Mouse (Mus musculus) right cerebral cortex, postnatal 4 days (tissue): Measurements from ENCODE around the gene Cyp1a2.
A peak's percentile ranks its signal among the peaks of the same experiment; 100 is the strongest.

ENCODE experiments used
- DNase-seq: peaks from one replicate; pipeline ENCODE4 v3.0.0-alpha.2; 2022

Cyp1a2 gene

GRCm38 (mm10) chr9:57644944-57645893 is 38.3 kb downstream of the Cyp1a2 start:
- DNase-seq: peak; percentile 93

- DNase-seq: no peak
Observed at GRCm38 (mm10) chr9:57644442-57644943, 39.0 kb downstream of the Cyp1a2 start.

GRCm38 (mm10) chr9:57643856-57644180 is 39.7 kb downstream of the Cyp1a2 start:
- no peak for DNase-seq

GRCm38 (mm10) chr9:57643169-57643855 is 40.2 kb downstream of the Cyp1a2 start:
- DNase-seq: no peak

- no peak for DNase-seq
Observed at GRCm38 (mm10) chr9:57641775-57642550, 41.5 kb downstream of the Cyp1a2 start.

GRCm38 (mm10) chr9:57641022-57641421 is 42.5 kb downstream of the Cyp1a2 start:
- DNase-seq: no peak

GRCm38 (mm10) chr9:57640384-57640783 is 43.1 kb downstream of the Cyp1a2 start:
- DNase-seq: no peak

- DNase-seq: no peak
Observed at GRCm38 (mm10) chr9:57639661-57640328, 43.7 kb downstream of the Cyp1a2 start.

GRCm38 (mm10) chr9:57638651-57639459 is 44.6 kb downstream of the Cyp1a2 start:
- no peak for DNase-seq

- DNase-seq: no peak
Observed at GRCm38 (mm10) chr9:57637741-57638322, 45.7 kb downstream of the Cyp1a2 start.

GRCm38 (mm10) chr9:57637272-57637671 is 46.2 kb downstream of the Cyp1a2 start:
- DNase-seq: no peak

- DNase-seq: no peak
Observed at GRCm38 (mm10) chr9:57633481-57634024, 50.0 kb downstream of the Cyp1a2 start.

- DNase-seq: peak; percentile 91
Observed at GRCm38 (mm10) chr9:57629118-57629874, 54.2 kb downstream of the Cyp1a2 start.

GRCm38 (mm10) chr9:57628717-57629116 is 54.8 kb downstream of the Cyp1a2 start:
- DNase-seq: no peak

- no peak for DNase-seq
Observed at GRCm38 (mm10) chr9:57627892-57628291, 55.6 kb downstream of the Cyp1a2 start.

GRCm38 (mm10) chr9:57627191-57627590 is 56.3 kb downstream of the Cyp1a2 start:
- DNase-seq: no peak
